Mouse (Mus musculus) intestine, embryonic 14.5 days (tissue): ENCODE measurements around the gene Psd. TPM values are rescaled to one million over a fixed set of nuclear protein-coding genes. Genes with fewer than 3 reads are reported as not detected.

Experiments
- ATAC-seq: fragments of 200-750 bp; cut with Nextera tagmentation; replicated peaks from 2 replicates; pipeline ENCODE4 v1.8.0; 2017; ENCODE audit warnings: low read depth, moderate number of reproducible peaks, moderate TSS enrichment, moderate library complexity; ENCODE audit not compliant: low FRiP score, low TSS enrichment
- DNase-seq: peaks from one replicate; pipeline ENCODE4 v3.0.0-alpha.2; 2018; ENCODE audit warnings: low spot score
- H3K27ac ChIP-seq: fragments of 300-500 bp; sonication (generic); 2 replicates; pipeline ENCODE4 v1.5.1; 2014; ENCODE audit warnings: low read depth, mild to moderate bottlenecking, control low read depth
- H3K27me3 ChIP-seq: fragments of 300-500 bp; sonication (generic); replicated peaks from 2 replicates; pipeline ENCODE4 v1.6.1; 2014; ENCODE audit warnings: low read length, control low read depth; ENCODE audit not compliant: control insufficient read depth, insufficient read depth
- H3K36me3 ChIP-seq: fragments of 300-500 bp; sonication (generic); 2 replicates; pipeline ENCODE4 v1.6.1; 2014; ENCODE audit warnings: low read length, control low read depth; ENCODE audit not compliant: control insufficient read depth, insufficient read depth
- H3K4me1 ChIP-seq: fragments of 300-500 bp; sonication (generic); replicated peaks from 2 replicates; pipeline ENCODE4 v1.6.1; 2014; ENCODE audit warnings: low read length, control low read depth, mixed read lengths; ENCODE audit not compliant: control insufficient read depth, insufficient read depth
- H3K4me2 ChIP-seq: fragments of 300-500 bp; sonication (generic); 2 replicates; pipeline ENCODE4 v1.6.1; 2014; ENCODE audit warnings: low read length
- H3K4me3 ChIP-seq: fragments of 300-500 bp; sonication (generic); 2 replicates; pipeline ENCODE4 v1.5.1; 2014; ENCODE audit warnings: low read depth, low read length, control low read depth, mixed read lengths
- H3K9ac ChIP-seq: fragments of 300-500 bp; sonication (generic); 2 replicates; pipeline ENCODE4 v1.6.1; 2014; ENCODE audit warnings: mild to moderate bottlenecking, low read length
- H3K9me3 ChIP-seq: fragments of 300-500 bp; sonication (generic); 2 replicates; pipeline ENCODE4 v1.6.1; 2016; ENCODE audit warnings: low read length, control low read depth; ENCODE audit not compliant: control insufficient read depth
- WGBS: fragments of 180-500 bp; shearing (Covaris S2); extraction: QIAGEN DNeasy Blood & Tissue Kit; methylation state at CpG from one replicate; pipeline ENCODE4 v1.1.7; 2014; 5-methylcytosine and 5-hydroxymethylcytosine counted together
- polyA plus RNA-seq: library from polyadenylated mRNA; unstranded; fragments of >200 nt; fragmentation: Nextera tagmentation; extraction: Ambion mirVana; gene quantifications from 2 replicates; pipeline ENCODE4 v1.2.1, GENCODE M21; 2014

Gene Psd
- polyA plus RNA-seq, 1 experiment from 2014 or later, result 43.9 TPM

GRCm38 (mm10) chr19:46307781-46308180 lies 19.2 kb downstream of the Psd start:
- Histone ChIP-seq H3K9ac (no peak overlapping the region), H3K9me3 (no peaks in the 10 kb centered on the region), H3K36me3 (peaks cover 31% of the 10 kb centered on the region), H3K27me3 (no peaks in the 10 kb centered on the region), H3K4me2 (no peak overlapping the region), H3K27ac (no peak overlapping the region), H3K4me3 (no peak overlapping the region), H3K4me1 (peaks cover 15% of the 10 kb centered on the region)
- no peak for DNase-seq
- ATAC-seq, result no peak
- 85% methylated on average over 16 of the region's 16 CpGs for whole genome bisulfite sequencing

- peaks cover 25% of the 10 kb centered on the region for H3K36me3 ChIP-seq
- no peak overlapping the region for H3K4me3 ChIP-seq
- H3K27me3 ChIP-seq, result no peaks in the 10 kb centered on the region
- H3K4me1 ChIP-seq, result peaks cover 15% of the 10 kb centered on the region
- WGBS, result 91% methylated on average over 9 of the region's 9 CpGs
- ATAC-seq (no peak), DNase-seq (no peak)
- no peak overlapping the region for H3K4me2 ChIP-seq
- H3K27ac ChIP-seq, result no peak overlapping the region
- no peaks in the 10 kb centered on the region for H3K9me3 ChIP-seq
- H3K9ac ChIP-seq, result no peak overlapping the region
These were observed 20.1 kb downstream of the Psd start for GRCm38 (mm10) chr19:46306751-46307289.

GRCm38 (mm10) chr19:46306268-46306610 lies 20.7 kb downstream of the Psd start:
- ATAC-seq, result no peak
- Histone ChIP-seq H3K27me3 (no peaks in the 10 kb centered on the region), H3K4me3 (peak overlapping the region; percentile 64), H3K27ac (no peak overlapping the region), H3K4me1 (peaks cover 15% of the 10 kb centered on the region), H3K36me3 (peaks cover 20% of the 10 kb centered on the region), H3K9ac (peak overlapping the region; percentile 55), H3K4me2 (peak overlapping the region; percentile 99), H3K9me3 (no peaks in the 10 kb centered on the region)
- DNase-seq, result no peak
- 55% methylated on average over 5 of the region's 5 CpGs for WGBS

- Histone ChIP-seq H3K4me1 (peaks cover 15% of the 10 kb centered on the region), H3K4me2 (peak overlapping the region; percentile 99), H3K36me3 (peaks cover 14% of the 10 kb centered on the region), H3K9ac (peak overlapping the region; percentile 55), H3K27ac (peak overlapping the region; percentile 71), H3K27me3 (no peaks in the 10 kb centered on the region), H3K9me3 (no peaks in the 10 kb centered on the region), H3K4me3 (peak overlapping the region; percentile 64)
- DNase-seq (peak; percentile 95), ATAC-seq (peak; percentile 74)
- WGBS, result under 1% methylated on average over 43 of the region's 43 CpGs
These were observed 21.3 kb downstream of the Psd start for GRCm38 (mm10) chr19:46305432-46306267.

- peak; percentile 32 for ATAC-seq
- peak overlapping the region; percentile 55 for H3K9ac ChIP-seq
- no peaks in the 10 kb centered on the region for H3K9me3 ChIP-seq
- H3K27me3 ChIP-seq, result no peaks in the 10 kb centered on the region
- WGBS, result 1% methylated on average over 34 of the region's 34 CpGs
- no peak for DNase-seq
- H3K4me2 ChIP-seq, result peak overlapping the region; percentile 99
- H3K4me3 ChIP-seq, result peak overlapping the region; percentile 64
- H3K27ac ChIP-seq, result peak overlapping the region; percentile 71
- peaks cover 8% of the 10 kb centered on the region; the same call in 1 of the 2 replicates for H3K36me3 ChIP-seq
- peaks cover 15% of the 10 kb centered on the region for H3K4me1 ChIP-seq
These were observed 22.0 kb downstream of the Psd start for GRCm38 (mm10) chr19:46304908-46305333.

- H3K4me3 ChIP-seq, result peak within 1 kb of the TSS; percentile 64
- H3K27ac ChIP-seq, result peak within 1 kb of the TSS; percentile 71
- H3K27me3 ChIP-seq, result no peaks in the 10 kb centered on the region
- H3K36me3 ChIP-seq, result peaks cover 6% of the 10 kb centered on the region; the same call in 1 of the 2 replicates
- no peaks in the 10 kb centered on the region for H3K9me3 ChIP-seq
- ATAC-seq (peak; percentile 88), DNase-seq (peak; percentile 95)
- peaks cover 14% of the 10 kb centered on the region for H3K4me1 ChIP-seq
- WGBS, result under 1% methylated on average over 39 of the region's 39 CpGs
- H3K4me2 ChIP-seq, result peak within 1 kb of the TSS; percentile 99
- H3K9ac ChIP-seq, result peak within 1 kb of the TSS; percentile 55
These were observed 22.6 kb downstream of the Psd start, which contains the start of gene Nfkb2 for GRCm38 (mm10) chr19:46304216-46304841. Gene Nfkb2, plus strand, starts transcription at chr19:46304320.

GRCm38 (mm10) chr19:46303251-46304215 lies 23.4 kb downstream of the Psd start:
- H3K4me1 ChIP-seq, result peaks cover 6% of the 10 kb centered on the region
- peak overlapping the region; percentile 64 for H3K4me3 ChIP-seq
- H3K9me3 ChIP-seq, result no peaks in the 10 kb centered on the region
- H3K36me3 ChIP-seq, result peaks cover 6% of the 10 kb centered on the region; the same call in 1 of the 2 replicates
- no peak overlapping the region; the same call in 1 of the 2 replicates for H3K9ac ChIP-seq
- no peak for DNase-seq
- H3K4me2 ChIP-seq, result peak overlapping the region; percentile 99
- 56% methylated on average over 18 of the region's 18 CpGs for WGBS
- ATAC-seq, result no peak
- H3K27me3 ChIP-seq, result no peaks in the 10 kb centered on the region
- no peak overlapping the region for H3K27ac ChIP-seq

- H3K9me3 ChIP-seq, result no peaks in the 10 kb centered on the region
- ATAC-seq, result no peak
- H3K4me2 ChIP-seq, result no peak overlapping the region
- H3K4me1 ChIP-seq, result peaks cover 5% of the 10 kb centered on the region
- no peak overlapping the region for H3K27ac ChIP-seq
- H3K36me3 ChIP-seq, result peaks cover 1% of the 10 kb centered on the region; the same call in 1 of the 2 replicates
- no peak for DNase-seq
- 90% methylated on average over 4 of the region's 4 CpGs for WGBS
- no peaks in the 10 kb centered on the region for H3K27me3 ChIP-seq
- no peak overlapping the region for H3K4me3 ChIP-seq
- H3K9ac ChIP-seq, result no peak overlapping the region
These were observed 24.4 kb downstream of the Psd start for GRCm38 (mm10) chr19:46302551-46302950.
